Mouse (Mus musculus) G1E-ER4 (cell line): ENCODE results near the gene Svs2. TPM values are rescaled to one million over a fixed set of nuclear protein-coding genes. Genes with fewer than 3 reads are reported as not detected.
"Not testable (repeated sequence)": the region's sequence is repeated elsewhere in the genome, so short reads cannot be mapped to it uniquely, and the experiment has no call there.

Experiments
- GATA1 ChIP-seq: IDR thresholded peaks from one replicate; pipeline ENCODE4 v1.8.0; 2012; ENCODE audit warnings: low read length, inconsistent platforms
- polyA plus RNA-seq: library from polyadenylated mRNA; stranded (reverse); fragments of >175 nt; gene quantifications from 2 replicates; pipeline ENCODE4 v1.2.3, GENCODE M21; 2012

Svs2 gene
- polyA plus RNA-seq: not detected in 2 replicates

DNA sequence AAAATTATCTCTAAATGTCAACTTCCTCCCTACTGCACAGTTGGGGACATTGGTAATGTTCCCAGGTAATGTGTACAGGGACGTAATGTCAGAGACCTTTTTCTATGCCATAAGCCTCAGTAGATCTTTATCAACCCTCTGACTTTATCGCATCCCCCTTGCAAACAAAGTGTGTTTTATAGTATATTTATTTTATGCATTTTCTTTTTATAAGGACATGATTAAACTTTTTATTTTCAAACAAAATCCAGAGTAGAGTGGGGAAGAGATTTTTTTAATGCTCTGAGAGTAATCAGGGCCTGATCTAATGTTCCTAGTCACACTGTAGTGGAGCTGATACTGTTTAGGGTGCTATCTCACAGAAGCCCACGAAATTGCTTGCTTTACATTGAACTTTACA lies at the start of gene Svs2:
Gene Svs2 (minus strand): TSS at position 101 of the 400 bp plus-strand sequence.
- TF ChIP-seq GATA1: no peak

GRCm38 (mm10) chr2:164278359-164278758 lies 40.1 kb upstream of the Svs2 start, which contains the start of gene Svs4:
Svs4 (minus strand) TSS chr2:164278459.
- no peak for TF ChIP-seq GATA1

DNA sequence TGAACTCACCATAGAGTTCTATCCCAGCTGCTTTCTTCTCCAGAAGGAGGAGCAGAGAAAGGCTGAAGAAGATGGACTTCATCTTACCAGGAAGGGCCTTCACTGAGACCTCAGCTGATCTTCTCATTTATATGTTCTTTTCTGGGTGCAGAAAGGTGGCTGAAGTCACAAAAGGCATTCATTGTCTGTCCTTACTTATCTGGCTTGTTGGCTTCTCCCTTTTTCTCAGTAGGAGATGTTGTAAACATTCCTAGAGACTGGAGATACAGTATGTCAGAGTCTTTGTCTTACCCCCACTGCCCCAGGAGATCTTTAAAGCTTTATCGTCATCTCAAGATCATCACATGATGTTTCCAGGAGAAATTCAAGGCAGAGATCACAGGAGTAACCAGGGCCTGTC lies 18.3 kb upstream of the Svs2 start, which contains the start of gene Svs3b:
Gene Svs3b (minus strand): TSS at position 101 of the 400 bp plus-strand sequence.
- TF ChIP-seq GATA1: not testable (repeated sequence)

DNA sequence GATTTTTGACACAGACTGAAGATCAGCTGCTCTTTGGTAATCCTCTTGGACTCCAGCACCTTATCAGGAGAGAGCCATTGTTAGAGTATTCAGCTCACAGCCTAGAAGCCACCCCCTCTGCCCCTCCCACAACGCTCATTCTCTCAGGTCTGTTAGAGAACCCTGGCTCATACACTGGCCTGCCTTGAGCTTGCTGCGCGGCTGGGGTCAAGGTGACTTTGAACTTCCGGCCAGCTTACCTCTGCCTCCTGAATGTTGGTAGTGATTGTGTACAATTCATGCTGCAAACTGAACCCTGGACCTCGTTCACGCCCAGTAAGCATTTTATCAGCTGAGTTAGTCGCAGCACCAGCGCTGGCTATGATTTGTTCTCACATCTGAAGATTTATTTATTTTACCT lies 5.6 kb downstream of the Svs2 start:
- no peak for TF ChIP-seq GATA1

- no peak for TF ChIP-seq GATA1
Observed at GRCm38 (mm10) chr2:164228361-164229070, 9.8 kb downstream of the Svs2 start.

- TF ChIP-seq GATA1: no peak
Observed at GRCm38 (mm10) chr2:164221522-164221921, 16.7 kb downstream of the Svs2 start, which contains the start of gene Wfdc15b. Wfdc15b (minus strand) TSS chr2:164221660.

- TF ChIP-seq GATA1: no peak
Observed at GRCm38 (mm10) chr2:164219295-164219694, 19.0 kb downstream of the Svs2 start.

- no peak for TF ChIP-seq GATA1
Observed at GRCm38 (mm10) chr2:164212711-164213110, 25.6 kb downstream of the Svs2 start.

DNA sequence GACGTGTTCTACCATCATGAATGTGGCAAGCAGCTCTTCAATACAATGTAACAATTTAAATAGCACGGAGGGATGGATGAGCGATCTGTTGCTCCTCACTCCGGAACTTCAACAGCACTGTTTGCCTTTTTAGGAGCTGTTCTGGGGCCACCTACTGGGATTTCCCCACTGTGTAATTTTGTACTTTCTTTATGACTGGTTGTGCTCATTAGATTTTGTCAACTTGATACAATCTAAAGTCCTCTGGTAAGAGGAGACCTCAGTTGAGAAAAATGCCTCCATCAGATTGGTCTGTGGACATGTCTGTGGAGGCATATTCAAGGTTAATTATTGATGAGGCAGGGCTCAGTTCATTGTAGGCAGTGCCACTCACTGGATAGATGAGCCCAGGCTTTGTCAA lies 27.4 kb downstream of the Svs2 start:
- no peak for TF ChIP-seq GATA1

DNA sequence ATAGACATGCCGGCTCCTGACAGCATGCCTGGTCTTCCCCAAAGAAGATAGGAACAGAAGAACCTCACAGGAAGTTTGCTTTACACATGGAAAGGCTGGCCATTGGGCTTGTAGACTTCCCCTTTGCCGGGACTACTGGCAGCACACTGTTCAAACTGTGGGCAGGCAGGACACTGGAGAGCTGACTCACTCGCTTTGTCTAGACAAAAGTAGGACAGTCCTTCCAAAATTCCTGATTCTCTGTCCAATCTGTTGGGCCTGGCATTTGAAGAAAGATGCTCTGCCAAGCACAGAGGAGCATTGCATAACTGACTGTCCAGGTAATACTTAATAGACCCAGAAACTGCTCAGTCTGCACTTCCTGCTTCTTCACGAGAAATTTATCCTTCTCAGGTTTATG lies 31.6 kb downstream of the Svs2 start:
- no peak for TF ChIP-seq GATA1

GRCm38 (mm10) chr2:164199626-164200327 lies 38.5 kb downstream of the Svs2 start, which contains the start of gene Wfdc15a:
Wfdc15a (minus strand) TSS chr2:164200130.
- TF ChIP-seq GATA1: no peak

DNA sequence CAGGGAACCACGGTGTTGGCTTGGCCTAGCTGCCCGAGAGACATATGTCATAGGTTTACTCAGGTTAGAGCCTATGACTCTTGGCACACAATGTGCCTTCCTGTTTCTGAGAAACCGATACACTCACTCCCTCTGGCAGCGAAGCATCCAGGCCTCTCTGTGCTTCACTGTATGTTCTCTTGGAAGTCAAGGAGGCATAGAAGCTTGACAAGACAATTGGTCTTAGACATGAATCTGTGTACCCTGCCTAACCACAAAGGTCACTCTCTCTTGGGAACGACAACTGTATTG lies 41.6 kb downstream of the Svs2 start:
- TF ChIP-seq GATA1: no peak

- no peak for TF ChIP-seq GATA1
Observed at GRCm38 (mm10) chr2:164195971-164196699, 42.1 kb downstream of the Svs2 start.

GRCm38 (mm10) chr2:164194959-164195630 lies 43.2 kb downstream of the Svs2 start:
- no peak for TF ChIP-seq GATA1

GRCm38 (mm10) chr2:164192279-164192678 lies 46.0 kb downstream of the Svs2 start:
- TF ChIP-seq GATA1: no peak

DNA sequence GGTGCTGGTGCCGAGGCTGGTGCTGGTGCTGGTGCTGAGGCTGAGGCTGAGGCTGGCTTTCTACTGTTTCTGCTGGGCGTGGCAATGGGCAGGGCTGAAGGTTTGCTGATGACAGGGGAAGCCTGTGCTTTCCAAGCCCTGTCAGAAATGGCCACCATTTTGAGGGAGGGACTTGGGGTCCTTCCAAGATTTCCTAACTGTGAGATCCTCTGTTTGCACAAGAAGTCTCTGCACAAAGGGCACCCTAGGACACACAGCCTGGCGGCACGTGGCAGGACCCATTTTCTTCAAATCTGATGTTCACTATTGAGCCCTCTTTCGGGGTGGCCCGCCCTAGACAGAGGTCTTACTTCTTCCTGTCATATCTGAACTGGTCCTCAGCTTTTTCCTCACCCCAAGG lies 47.7 kb downstream of the Svs2 start, which contains the start of gene Wfdc12:
Gene Wfdc12 (minus strand): TSS at position 33 of the 400 bp plus-strand sequence.
- TF ChIP-seq GATA1: no peak

GRCm38 (mm10) chr2:164188722-164189121 lies 49.5 kb downstream of the Svs2 start:
- no peak for TF ChIP-seq GATA1

Other genes starting within 250 kb of the Svs2 start
- gene Ywhab, start 243.5 kb downstream of the Svs2 start, polyA plus RNA-seq: 84.7 and 105 TPM in 2 replicates
- gene Pabpc1l, start 213.0 kb downstream of the Svs2 start, polyA plus RNA-seq: 0.06 and 0.14 TPM in 2 replicates
- 38.3 and 60.7 TPM in 2 replicates for gene Stk4, start 168.1 kb downstream of the Svs2 start, polyA plus RNA-seq
- gene Tomm34, start 167.3 kb downstream of the Svs2 start, polyA plus RNA-seq: 27.7 and 33.2 TPM in 2 replicates
- not detected in 2 replicates for gene Kcns1, start 67.4 kb downstream of the Svs2 start, polyA plus RNA-seq
- not detected in 2 replicates for gene Wfdc5, start 55.7 kb downstream of the Svs2 start, polyA plus RNA-seq
- not detected in 2 replicates for gene Wfdc12, start 47.9 kb downstream of the Svs2 start, polyA plus RNA-seq
- not detected in 2 replicates for gene Wfdc15a, start 38.3 kb downstream of the Svs2 start, polyA plus RNA-seq
- gene Wfdc15b, start 16.8 kb downstream of the Svs2 start, polyA plus RNA-seq: not detected in 2 replicates
- not detected in 2 replicates for gene Svs3b, start 18.2 kb upstream of the Svs2 start, polyA plus RNA-seq
- not detected in 2 replicates for gene Svs4, start 40.0 kb upstream of the Svs2 start, polyA plus RNA-seq
- gene Svs3a, start 50.8 kb upstream of the Svs2 start, polyA plus RNA-seq: not detected in 2 replicates
- not detected in 2 replicates for gene Svs6, start 78.3 kb upstream of the Svs2 start, polyA plus RNA-seq
- gene Svs5, start 94.3 kb upstream of the Svs2 start, polyA plus RNA-seq: not detected in 2 replicates
- gene Slpi, start 150.6 kb upstream of the Svs2 start, polyA plus RNA-seq: not detected in 2 replicates
- gene Rbpjl, start 164.7 kb upstream of the Svs2 start, polyA plus RNA-seq: not detected in 2 replicates
- gene Matn4, start 166.7 kb upstream of the Svs2 start, polyA plus RNA-seq: not detected in 2 replicates
- gene Sdc4, start 205.4 kb upstream of the Svs2 start, polyA plus RNA-seq: not detected in 2 replicates
- 219 and 244 TPM in 2 replicates for gene Sys1, start 218.5 kb upstream of the Svs2 start, polyA plus RNA-seq
- 8.1 and 9.4 TPM in 2 replicates for gene Gm20458, start 222.5 kb upstream of the Svs2 start, polyA plus RNA-seq
- not detected in 2 replicates for gene Trp53tg5, start 235.3 kb upstream of the Svs2 start, polyA plus RNA-seq
- 25.2 and 30.2 TPM in 2 replicates for gene Dbndd2, start 247.6 kb upstream of the Svs2 start, polyA plus RNA-seq